Mouse (Mus musculus) layer of hippocampus, postnatal 14 days (tissue): Measurements from ENCODE around the gene Krtap29-1. TPM values are rescaled to one million over a fixed set of nuclear protein-coding genes. Genes with fewer than 3 reads are reported as not detected.

ENCODE experiments used
- DNase-seq, 2 experiments: peaks; one replicate each; pipeline ENCODE4 v3.0.0; 2021 to 2022; ENCODE audit warnings: low spot score in 2 of 2, mixed read lengths in 1 of 2
- long read RNA-seq, 2 experiments: library from polyadenylated mRNA; stranded (forward); transcript quantifications; one replicate each; pipeline ENCODE4 v2.0.0; 2021
- total RNA-seq, 2 experiments: library from RNA; stranded (reverse); gene quantifications; 2 replicates each; pipeline ENCODE4 v1.2.3; 2021

The Krtap29-1 gene
- total RNA-seq, result not detected
- long read RNA-seq, experiment 1, result 0 reads
- long read RNA-seq, experiment 2, result 0 reads

DNA sequence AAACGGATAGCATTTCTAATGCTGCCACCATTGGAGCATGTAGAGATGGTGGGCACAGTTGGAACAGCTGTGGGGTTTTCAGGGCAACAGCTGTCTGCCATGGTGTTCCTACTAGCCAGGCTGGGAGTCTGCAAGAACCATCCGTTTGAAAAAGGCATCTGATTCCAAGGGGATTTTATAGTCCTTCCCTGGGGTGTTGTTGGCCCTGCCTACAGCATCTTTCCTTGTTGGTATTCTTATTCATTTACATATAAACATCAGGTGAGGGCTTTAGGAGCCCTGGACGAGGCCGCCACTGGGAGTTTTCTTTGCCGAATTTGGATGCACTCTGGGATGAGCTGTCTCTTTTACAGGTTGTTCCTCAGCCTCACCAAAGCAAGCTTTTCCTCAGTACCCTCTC, at the start of gene Krtap29-1:
Gene Krtap29-1 (minus strand): TSS at position 101 of the 400 bp plus-strand sequence.
- DNase-seq, result no peak

GRCm38 (mm10) chr11:100021438-100021837, 42.6 kb upstream of the Krtap29-1 start:
- no peak for DNase-seq

DNA sequence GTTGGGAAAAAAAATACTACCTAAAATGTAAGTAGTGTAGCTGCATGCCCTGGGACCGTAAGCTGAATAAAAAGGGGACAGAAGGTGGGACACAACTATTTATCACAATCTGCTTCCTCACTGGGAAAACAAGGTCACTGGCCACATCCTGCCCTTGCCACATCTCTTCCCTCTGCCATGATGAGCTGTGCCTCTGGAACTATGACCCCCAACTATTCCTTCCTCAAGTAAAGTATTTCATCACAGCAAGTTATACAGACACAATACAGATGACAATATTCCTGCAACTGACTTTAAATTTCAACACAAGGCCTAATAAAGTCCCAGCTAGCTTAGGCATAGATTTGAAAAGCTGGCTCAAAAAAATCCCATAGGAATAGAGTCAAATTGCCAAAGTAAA, 40.6 kb upstream of the Krtap29-1 start:
- DNase-seq, result no peak

DNA sequence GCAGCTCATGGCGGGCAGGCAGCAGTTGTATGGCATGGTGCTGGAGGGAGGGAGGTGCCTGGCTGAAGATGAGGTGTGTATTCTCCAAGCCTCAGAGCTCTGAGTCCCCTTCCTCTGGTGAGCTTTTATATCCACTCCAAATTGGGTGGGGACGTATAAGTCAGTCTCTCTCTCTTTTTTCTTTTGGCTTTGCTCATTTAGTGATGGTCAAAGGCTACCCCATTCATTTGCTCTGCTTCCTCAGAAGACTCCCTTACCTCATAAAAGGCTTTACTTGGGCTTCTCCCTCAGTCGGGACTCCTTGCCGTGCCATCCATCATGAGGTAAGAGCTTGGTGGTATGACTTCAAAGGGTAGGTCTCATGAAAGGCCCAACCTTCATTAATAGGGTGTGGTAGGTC, 37.3 kb upstream of the Krtap29-1 start, which contains the start of gene Krt33a:
Gene Krt33a (minus strand): TSS at position 101 of the 400 bp plus-strand sequence.
- DNase-seq, result no peak

GRCm38 (mm10) chr11:100013691-100014171, 34.9 kb upstream of the Krtap29-1 start:
- DNase-seq, result no peak

DNA sequence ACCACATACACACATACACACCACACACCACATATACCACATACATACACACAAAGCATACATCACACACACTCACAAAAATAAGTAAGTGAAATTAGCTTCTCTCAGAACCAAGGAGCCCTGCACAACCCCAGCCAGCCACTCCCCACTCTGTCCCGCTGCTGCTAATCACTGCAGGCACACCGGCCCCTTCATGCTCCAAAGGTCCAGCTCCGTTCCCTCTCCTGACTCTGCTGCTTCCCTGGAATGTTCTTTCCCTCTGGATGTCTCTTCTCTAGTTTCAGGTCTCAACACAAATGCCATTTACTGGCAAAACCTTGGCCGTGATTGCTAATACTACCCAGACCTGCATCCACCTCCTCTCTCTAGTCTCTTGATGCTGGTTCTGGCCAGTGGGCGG, 31.8 kb upstream of the Krtap29-1 start:
- DNase-seq, result no peak

- DNase-seq, result no peak
These were observed 29.5 kb upstream of the Krtap29-1 start for GRCm38 (mm10) chr11:100008336-100008735.

DNA sequence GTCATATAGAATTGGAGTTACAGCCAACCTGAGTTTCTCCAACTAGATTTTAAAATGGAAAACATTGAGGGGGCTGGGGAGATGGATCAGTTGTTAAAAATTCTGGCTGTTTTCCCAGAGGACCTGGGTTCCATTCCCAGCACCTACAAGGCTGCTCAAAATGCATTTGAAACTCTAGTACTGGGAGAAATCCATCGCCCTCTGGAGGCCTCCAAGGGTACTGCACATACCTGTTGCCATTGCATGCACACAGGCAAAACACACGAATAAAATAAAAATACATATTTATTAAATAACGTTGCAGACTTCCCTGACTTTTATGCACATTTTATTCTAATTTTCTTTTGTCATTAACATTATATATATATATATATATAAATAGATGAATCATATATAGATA, 27.8 kb upstream of the Krtap29-1 start:
- no peak for DNase-seq

DNA sequence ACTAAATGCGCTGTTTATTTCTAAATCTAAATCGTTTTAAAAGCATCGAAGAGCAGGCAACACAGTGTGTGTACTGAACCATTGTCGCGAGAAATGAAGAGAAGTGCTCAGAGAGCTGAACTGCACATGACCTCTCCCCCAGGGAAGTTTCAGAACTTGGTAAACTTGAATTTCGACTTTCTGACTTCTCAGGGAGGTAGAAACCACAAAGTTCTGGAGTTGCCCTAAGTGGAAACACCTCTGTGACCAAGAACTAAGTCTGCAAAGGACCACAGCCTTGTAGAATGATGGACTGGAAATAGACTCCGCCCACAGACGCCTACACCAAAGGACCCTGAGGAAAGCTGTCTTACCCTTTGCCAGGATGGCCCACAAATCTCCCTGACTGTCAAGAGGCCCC, 27.1 kb upstream of the Krtap29-1 start:
- no peak for DNase-seq

- DNase-seq, result peak; percentile 47 to 68
These were observed 26.0 kb upstream of the Krtap29-1 start for GRCm38 (mm10) chr11:100004846-100005245.

- DNase-seq, result no peak
These were observed 20.2 kb upstream of the Krtap29-1 start for GRCm38 (mm10) chr11:99999091-99999490.

GRCm38 (mm10) chr11:99994384-99994661, 15.5 kb upstream of the Krtap29-1 start:
- no peak for DNase-seq

- DNase-seq, result no peak
These were observed 14.9 kb upstream of the Krtap29-1 start, which contains the start of gene Krtap17-1 for GRCm38 (mm10) chr11:99993620-99994383. TSS of gene Krtap17-1 (minus strand) at chr11:99993994.

DNA sequence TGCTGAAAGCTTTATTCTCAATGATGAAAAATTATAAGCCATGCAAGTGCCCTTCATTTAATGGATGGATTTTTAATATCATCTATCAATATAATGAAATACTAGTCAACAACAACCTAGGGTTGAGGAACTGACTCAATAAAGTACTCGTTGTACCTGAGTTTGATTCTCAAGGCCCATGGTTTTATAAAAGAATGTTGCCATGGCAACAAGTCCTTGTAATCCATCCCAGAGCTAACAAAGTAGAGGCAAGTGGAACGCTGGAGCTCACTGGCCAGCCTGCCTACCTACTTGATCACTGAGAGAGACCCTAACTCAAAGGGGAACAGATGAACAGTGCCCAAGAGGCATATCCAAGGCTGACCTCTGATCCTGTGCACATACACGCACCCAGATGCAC, 11.7 kb upstream of the Krtap29-1 start:
- no peak for DNase-seq

DNA sequence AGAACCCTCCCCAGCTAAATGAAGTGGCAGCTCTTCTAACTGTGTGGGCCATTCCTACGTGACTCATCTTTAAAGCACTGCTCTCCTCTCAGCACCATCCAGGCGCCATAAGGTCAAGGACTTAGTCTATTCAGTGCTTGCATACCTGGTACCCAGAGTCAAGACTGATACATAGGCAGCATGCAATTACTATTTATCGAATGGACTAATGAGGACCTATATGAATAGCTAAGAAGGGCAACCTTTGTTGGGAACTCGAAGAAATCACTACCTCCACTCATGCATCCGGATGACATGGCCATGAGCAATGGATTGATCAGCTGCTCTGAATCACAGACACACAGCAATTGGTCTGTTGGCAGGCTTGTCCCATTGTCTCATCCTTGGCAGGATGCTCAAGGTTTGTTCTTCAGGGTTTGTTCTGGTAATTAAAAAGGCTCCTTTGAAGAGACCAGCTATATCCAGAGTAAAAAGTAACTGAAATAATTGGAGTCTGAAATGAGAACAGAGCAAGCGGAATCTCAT, 11.1 kb upstream of the Krtap29-1 start:
- DNase-seq, result no peak

DNA sequence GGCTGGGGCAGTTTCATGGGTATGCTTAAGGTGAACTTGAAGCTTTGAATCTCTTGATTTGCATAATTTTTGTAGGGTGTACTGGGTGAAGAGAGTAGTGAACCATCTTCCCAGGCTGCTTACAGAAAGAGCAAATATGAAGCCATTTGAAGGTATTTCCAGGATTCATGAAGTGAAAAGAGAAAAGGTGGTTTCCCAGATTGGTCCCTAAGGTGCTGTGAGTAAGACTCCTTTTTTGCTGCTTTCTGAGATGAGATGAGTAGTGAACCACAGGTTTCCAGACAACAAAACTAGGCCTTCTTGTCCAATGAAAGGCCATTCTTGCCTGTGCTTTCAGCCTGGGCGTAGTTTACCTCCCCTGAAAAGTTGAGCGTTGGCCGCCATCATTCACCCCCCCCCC, 9.7 kb upstream of the Krtap29-1 start:
- DNase-seq, result no peak

GRCm38 (mm10) chr11:99986180-99986647, 7.4 kb upstream of the Krtap29-1 start, which contains the start of gene Krtap16-1:
TSS of gene Krtap16-1 (minus strand) at chr11:99986597.
- no peak for DNase-seq

DNA sequence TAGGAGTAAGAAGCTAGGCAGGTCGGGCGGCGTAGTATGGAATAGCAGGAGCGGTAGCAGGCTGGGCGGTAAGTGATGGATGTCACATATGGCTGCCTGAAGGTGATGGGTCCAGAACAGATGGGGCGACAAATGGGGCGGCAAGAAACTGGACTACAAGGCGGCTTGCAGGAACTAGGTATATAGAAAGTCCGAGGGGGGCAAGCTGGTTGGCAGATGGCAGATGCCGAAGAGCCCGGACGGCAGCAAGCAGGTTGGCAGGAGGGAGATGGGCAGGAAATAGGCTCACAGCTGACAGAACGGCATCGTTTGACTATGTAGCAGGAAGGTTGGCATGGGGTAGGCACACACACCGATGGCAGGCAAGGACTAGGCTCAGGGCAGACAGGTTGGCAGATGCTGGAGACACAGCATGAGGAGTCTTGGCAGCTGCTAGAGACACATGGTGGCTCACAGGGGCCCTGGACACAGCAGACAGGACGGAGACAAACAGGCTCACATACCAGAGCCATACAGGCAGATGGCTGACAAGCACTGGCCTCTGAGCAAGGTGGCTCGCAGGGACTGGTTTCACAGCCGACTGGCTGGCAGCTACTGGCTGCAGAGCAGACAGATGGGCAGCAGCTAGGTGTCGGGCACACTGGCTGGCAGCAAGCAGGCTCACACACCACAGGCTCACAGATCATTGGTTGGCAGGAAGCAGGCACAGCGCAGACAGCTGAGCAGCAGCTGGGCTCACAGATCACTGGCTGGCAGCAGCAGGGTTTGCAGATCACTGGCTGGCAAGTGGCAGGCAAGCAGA, 6.6 kb upstream of the Krtap29-1 start:
- peak; percentile 60 to 71 for DNase-seq

- no peak for DNase-seq
These were observed 4.6 kb upstream of the Krtap29-1 start for GRCm38 (mm10) chr11:99983442-99983841.

DNA sequence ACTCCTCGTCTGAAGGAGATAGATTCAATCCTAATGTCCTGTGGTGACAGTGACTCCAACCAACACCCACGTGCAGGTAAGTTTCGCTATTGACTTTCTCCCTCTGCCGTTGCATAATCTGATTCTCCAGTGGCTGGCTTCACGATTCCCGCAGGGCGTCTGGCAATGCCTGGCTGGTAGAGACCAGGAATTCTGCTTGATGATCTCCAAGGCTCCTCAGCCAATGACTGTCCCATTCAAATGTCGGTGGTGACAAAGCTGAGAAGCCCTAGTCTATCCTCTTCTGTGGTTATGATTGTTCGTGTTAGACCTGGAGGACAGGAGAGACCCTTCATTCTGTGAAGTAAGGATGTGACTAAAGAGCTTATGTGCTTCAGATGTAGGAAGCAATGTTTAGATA, 3.9 kb upstream of the Krtap29-1 start:
- DNase-seq, result no peak

DNA sequence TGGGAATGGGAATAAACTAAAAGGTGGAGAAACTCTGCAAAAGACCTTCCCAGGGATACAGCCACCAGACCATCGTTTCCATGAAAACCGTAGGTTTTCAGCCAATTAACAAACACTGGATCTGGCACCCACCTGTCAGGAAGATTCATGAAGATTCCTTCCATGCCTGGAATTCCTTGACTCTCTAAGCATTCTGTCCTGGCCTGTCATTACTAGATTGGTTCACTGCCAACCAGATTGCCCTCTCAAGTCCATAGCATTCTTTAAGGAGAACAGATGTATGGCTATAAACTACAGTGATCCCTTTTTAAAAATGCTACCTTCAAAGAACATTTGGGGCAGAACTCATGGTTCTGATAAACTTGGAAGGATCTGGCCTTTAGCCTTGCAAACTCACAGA, 12.9 kb downstream of the Krtap29-1 start:
- DNase-seq, result no peak

GRCm38 (mm10) chr11:99964213-99964612, 14.6 kb downstream of the Krtap29-1 start:
- no peak for DNase-seq
